Mouse (Mus musculus): ENCODE data around the gene Cobl.
A peak's percentile ranks its signal among the peaks of the same experiment; 100 is the strongest.

Gene Cobl

DNA sequence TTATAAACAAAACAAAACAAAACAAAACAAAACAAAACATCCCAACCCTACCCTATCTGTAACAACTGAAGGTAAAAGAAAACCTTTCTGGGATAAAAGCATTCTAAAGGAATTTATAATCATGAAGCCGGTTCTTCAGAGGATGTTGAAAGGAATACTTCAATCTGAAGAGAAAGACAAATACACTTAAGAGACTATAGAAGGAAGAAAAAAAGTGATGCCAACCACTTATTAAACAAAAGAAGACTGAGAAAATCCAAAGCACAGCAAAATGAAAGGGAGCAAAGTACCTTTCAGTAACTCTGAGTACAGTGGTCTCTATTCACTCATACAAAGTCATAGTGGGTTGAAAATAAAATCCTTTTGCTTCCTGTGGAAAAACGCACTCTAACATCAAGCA is 256.2 kb downstream of the Cobl start:
- DNase-seq, result no peak

DNA sequence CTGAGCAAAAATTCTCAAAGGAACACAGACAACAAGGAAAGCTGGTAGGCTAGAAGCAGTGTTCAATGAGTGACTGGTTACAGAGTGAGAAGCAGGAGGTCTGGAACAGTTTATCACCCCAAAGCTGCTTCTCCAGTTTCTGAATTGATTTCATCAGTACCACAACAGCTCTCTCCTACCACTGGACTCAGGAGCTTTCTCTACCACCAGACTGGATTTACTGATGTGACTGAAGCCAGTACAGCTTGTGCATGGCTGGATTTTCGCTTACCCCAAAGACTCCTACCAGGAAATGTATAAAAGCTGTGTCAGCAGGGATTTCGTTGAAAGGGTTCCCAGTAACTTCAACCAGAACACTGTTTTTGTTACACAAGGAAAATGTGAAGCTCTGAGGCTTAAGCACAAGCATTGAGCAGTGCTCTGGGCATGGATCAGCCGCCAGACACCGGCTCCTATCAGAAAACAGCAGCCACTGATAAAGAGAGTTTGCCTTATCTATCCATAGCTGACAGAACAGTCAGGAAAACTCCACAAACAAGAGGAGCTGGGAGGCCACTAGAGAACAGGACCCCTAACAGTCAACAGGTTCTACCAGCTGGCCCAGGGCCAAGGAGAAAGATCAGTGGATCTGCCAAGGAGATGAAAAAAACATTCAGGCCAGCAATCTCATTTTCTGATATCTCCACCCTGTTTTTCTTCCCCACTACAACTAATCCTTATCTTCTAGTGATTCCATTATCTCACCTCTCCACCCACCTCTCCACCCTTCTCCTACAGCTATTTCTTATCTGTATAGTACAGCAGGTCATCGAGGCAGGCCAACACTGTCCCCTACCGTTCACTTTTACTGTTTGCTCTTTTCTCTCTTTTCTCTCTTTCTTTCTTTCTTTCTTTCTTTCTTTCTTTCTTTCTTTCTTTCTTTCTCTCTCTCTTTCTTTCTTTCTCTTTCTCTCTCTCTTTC is 259.3 kb downstream of the Cobl start:
- no peak for DNase-seq

DNA sequence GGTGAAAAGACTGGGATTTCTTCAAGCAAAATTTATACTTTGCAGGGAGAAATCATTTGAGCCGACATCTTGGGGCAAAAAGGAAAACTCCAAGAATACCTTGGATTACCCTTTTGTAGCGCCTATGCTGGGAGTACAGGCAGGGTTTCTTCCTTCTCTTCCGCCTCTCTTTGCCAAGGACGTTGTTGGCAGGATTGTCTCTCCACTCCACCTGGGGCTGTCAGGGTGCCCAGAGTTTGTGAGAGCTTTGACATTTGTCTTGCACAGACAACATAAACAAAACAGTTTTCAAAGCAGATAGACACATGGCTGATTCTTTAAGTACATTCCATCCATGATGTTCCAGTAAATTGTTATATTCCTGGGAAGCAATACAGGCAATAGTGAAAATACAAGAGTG is 265.3 kb downstream of the Cobl start:
- peak; percentile 40 for DNase-seq

- DNase-seq, result peak; percentile 26
These were observed 265.9 kb downstream of the Cobl start for GRCm38 (mm10) chr11:12198700-12199349.

- DNase-seq, result no peak
These were observed 266.7 kb downstream of the Cobl start for GRCm38 (mm10) chr11:12198017-12198416.

- DNase-seq, result no peak
These were observed 267.2 kb downstream of the Cobl start for GRCm38 (mm10) chr11:12197542-12197941.

DNA sequence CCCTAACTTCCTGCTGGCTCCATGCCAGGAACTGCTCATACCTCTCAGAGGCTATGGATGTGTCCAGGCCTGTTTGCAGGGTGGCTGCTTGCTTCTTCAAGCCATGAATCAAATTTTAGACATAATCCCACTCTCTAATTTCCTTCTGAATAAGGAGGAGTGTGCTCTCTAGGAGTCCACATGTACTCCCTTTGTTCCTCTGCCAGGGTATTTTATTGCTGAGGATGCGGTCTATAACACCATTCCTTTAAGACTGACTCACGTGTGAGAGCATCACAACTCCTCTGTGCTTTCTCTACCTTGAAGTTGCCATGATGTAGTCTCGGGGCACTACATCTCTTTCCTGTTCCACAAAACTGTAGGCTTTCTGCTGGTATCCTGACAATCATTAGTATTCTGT is 269.4 kb downstream of the Cobl start:
- no peak for DNase-seq

- DNase-seq, result no peak
These were observed 271.4 kb downstream of the Cobl start for GRCm38 (mm10) chr11:12193369-12193768.

GRCm38 (mm10) chr11:12191386-12191785 is 273.4 kb downstream of the Cobl start:
- peak; percentile 35 for DNase-seq

GRCm38 (mm10) chr11:12190417-12190816 is 274.3 kb downstream of the Cobl start:
- no peak for DNase-seq
